In the genomic region with DNA sequence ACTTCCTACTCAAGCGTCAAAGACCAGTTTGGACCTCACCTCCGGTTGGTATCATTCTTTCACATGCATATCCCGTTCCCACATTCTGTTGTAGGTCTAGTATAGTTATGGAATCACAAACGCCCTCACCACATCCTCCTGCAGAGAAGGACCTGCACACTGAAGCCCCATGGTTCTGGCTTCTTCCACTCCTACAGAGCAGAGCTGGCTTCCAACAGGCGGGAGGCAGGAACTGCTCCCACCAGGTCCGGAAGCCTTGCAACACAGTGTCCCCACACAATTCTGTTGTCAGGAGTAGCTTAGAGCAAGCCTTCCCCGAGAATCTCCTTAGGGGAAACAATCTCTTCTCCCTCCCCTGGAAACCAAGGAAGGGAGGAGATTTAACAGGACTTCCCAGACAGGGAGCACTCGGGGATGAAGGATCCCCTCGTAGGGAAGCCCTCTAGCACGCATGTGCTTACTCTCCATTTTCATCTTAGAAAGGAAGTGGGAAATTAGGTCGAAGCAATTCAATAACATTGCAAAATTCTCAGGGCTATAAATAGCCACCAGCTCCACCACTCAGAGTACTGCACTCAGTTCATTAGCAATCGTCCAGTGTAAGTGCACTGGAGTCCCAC, we compare ENCODE assay signal across 9 mouse cellular contexts. TPM values are rescaled to one million over a fixed set of nuclear protein-coding genes. Genes with fewer than 3 reads are reported as not detected.
DNase-seq lines count a peak whose midpoint lies in the region; ATAC-seq lines count a peak whose summit lies in the region.
"Had no signal": no experiment of that assay in that cellular context is flagged by ENCODE, and none has a peak within 500 bp of the region (broad histone marks: within the 10 kb centered on the region; RNA-seq: fewer than 3 reads in every experiment).

No protein-coding gene starts in this region.

- no peaks in the 10 kb centered on the region for H3K27me3 ChIP-seq in kidney, embryonic 15.5 days
- H3K27me3 ChIP-seq: Patski had no signal

- H3K27ac ChIP-seq in kidney, embryonic 15.5 days: peak overlapping the region; percentile 79

- H3K4me3 ChIP-seq in kidney, embryonic 15.5 days (replicated peaks): no peak overlapping the region

- H3K4me1 ChIP-seq in kidney, embryonic 15.5 days: peaks cover 97% of the 10 kb centered on the region

- ATAC-seq in kidney, embryonic 15.5 days (replicated peaks; ENCODE audit: low FRiP score): no peak
- ATAC-seq in megakaryocyte, adult 5-6 weeks (ENCODE audit: poor library complexity, severe bottlenecking): peak; percentile 29
- ATAC-seq: Patski had no signal

- WGBS in kidney, embryonic 15.5 days: 58% methylated on average over 12 of the region's 12 CpGs

- no peak overlapping the region for H3K9ac ChIP-seq in kidney, embryonic 15.5 days

- H3K4me2 ChIP-seq in kidney, embryonic 15.5 days: peak overlapping the region; percentile 20

- peaks cover under 1% of the 10 kb centered on the region for H3K36me3 ChIP-seq in kidney, embryonic 15.5 days

- H3K9me3 ChIP-seq in kidney, embryonic 15.5 days (replicated peaks): no peaks in the 10 kb centered on the region

- no peak for DNase-seq in kidney, adult 11 months
- peak; percentile 36 for DNase-seq in cerebellum, adult 11 months
- peak; percentile 98 for DNase-seq in heart, adult 11 months
- peak; percentile 64 for DNase-seq in kidney, postnatal 14 days
- no peak for DNase-seq in ovary, postnatal 14 days (ENCODE audit: low spot score)
- DNase-seq in frontal cortex, postnatal 14 days (ENCODE audit: low spot score in 2 of 2): no peak

RNA-seq across cellular contexts. Expression of a gene that starts 5.6 kb away (rescaled TPM):
- polyA plus RNA-seq in kidney, embryonic 15.5 days (2015; fragmentation: Nextera tagmentation; extraction: Ambion mirVana): 71.3 and 82.3 TPM in 2 replicates
- total RNA-seq in megakaryocyte, adult 5-6 weeks (2015): 128 and 133 TPM in 2 replicates
- total RNA-seq in megakaryocyte, adult 5-6 weeks (2017): 89.7 and 94.8 TPM in 2 replicates

RNA-seq across cellular contexts. Expression of a gene that starts 33.0 kb away (rescaled TPM):
- polyA plus RNA-seq in kidney, embryonic 15.5 days (2015; fragmentation: Nextera tagmentation; extraction: Ambion mirVana): 53.7 and 54.6 TPM in 2 replicates
- total RNA-seq in megakaryocyte, adult 5-6 weeks (2015): 57.2 and 57.5 TPM in 2 replicates
- total RNA-seq in megakaryocyte, adult 5-6 weeks (2017): 52.8 and 71.8 TPM in 2 replicates

RNA-seq across cellular contexts. Expression of a gene that starts 47.9 kb away (rescaled TPM):
- 1.1 TPM in 2 replicates for polyA plus RNA-seq in kidney, embryonic 15.5 days (2015; fragmentation: Nextera tagmentation; extraction: Ambion mirVana)
- total RNA-seq in megakaryocyte, adult 5-6 weeks (2015): not detected in 2 replicates
- total RNA-seq in megakaryocyte, adult 5-6 weeks (2017): not detected in 2 replicates
- polyA plus RNA-seq: Patski had no signal

Comparison
In these comparisons a context has a peak if more than half of its experiments do, and no peak if none do; other contexts are left out.
1. DNase-seq: peak in cerebellum, adult 11 months (single experiment), heart, adult 11 months (single experiment) and kidney, postnatal 14 days (single experiment); none in kidney, adult 11 months (single experiment), ovary, postnatal 14 days (single experiment) and frontal cortex, postnatal 14 days (0 of 2).